Mouse (Mus musculus): ENCODE results near the gene Cetn4.
A peak's percentile ranks its signal among the peaks of the same experiment; 100 is the strongest.

Cetn4 gene

GRCm38 (mm10) chr3:37299470-37299869 lies 13.0 kb downstream of the Cetn4 start:
- no peak for DNase-seq

GRCm38 (mm10) chr3:37292654-37293053 lies 19.9 kb downstream of the Cetn4 start:
- DNase-seq, result no peak

- DNase-seq, result no peak
These were observed 20.6 kb downstream of the Cetn4 start for GRCm38 (mm10) chr3:37291929-37292328.

GRCm38 (mm10) chr3:37290881-37291541 lies 21.5 kb downstream of the Cetn4 start:
- no peak for DNase-seq

- DNase-seq, result no peak
These were observed 23.3 kb downstream of the Cetn4 start for GRCm38 (mm10) chr3:37289237-37289636.

GRCm38 (mm10) chr3:37283234-37283633 lies 29.3 kb downstream of the Cetn4 start:
- no peak for DNase-seq

- DNase-seq, result no peak
These were observed 30.1 kb downstream of the Cetn4 start for GRCm38 (mm10) chr3:37282299-37282922.

- DNase-seq, result no peak
These were observed 31.6 kb downstream of the Cetn4 start for GRCm38 (mm10) chr3:37280871-37281270.

GRCm38 (mm10) chr3:37280221-37280620 lies 32.3 kb downstream of the Cetn4 start:
- no peak for DNase-seq

- DNase-seq, result no peak
These were observed 37.8 kb downstream of the Cetn4 start for GRCm38 (mm10) chr3:37274661-37275060.

- DNase-seq, result no peak
These were observed 39.4 kb downstream of the Cetn4 start for GRCm38 (mm10) chr3:37273092-37273491.

GRCm38 (mm10) chr3:37271209-37271608 lies 41.3 kb downstream of the Cetn4 start:
- peak; percentile 25 to 26 for DNase-seq

GRCm38 (mm10) chr3:37269926-37270325 lies 42.6 kb downstream of the Cetn4 start:
- DNase-seq, result no peak

- DNase-seq, result no peak
These were observed 44.2 kb downstream of the Cetn4 start for GRCm38 (mm10) chr3:37268338-37268737.

- DNase-seq, result no peak
These were observed 53.0 kb downstream of the Cetn4 start for GRCm38 (mm10) chr3:37259331-37259999.

- no peak for DNase-seq
These were observed 54.7 kb downstream of the Cetn4 start for GRCm38 (mm10) chr3:37257776-37258175.
